Mouse (Mus musculus) olfactory bulb, adult 2 months (tissue): ENCODE measurements around the gene Tmem59. TPM values are rescaled to one million over a fixed set of nuclear protein-coding genes. Genes with fewer than 3 reads are reported as not detected.

ENCODE experiments used
- H3K27ac ChIP-seq: fragments of 200-500 bp; 2 replicates; pipeline ENCODE4 v1.5.1; 2012; ENCODE audit warnings: low read depth, low read length; ENCODE audit not compliant: insufficient read depth
- H3K4me1 ChIP-seq: fragments of 200-500 bp; 2 replicates; pipeline ENCODE4 v1.6.1; 2012; ENCODE audit warnings: low read length; ENCODE audit not compliant: control insufficient read depth, insufficient read depth
- H3K4me3 ChIP-seq: fragments of 200-500 bp; 2 replicates; pipeline ENCODE4 v1.5.1; 2012; ENCODE audit warnings: mild to moderate bottlenecking, low read depth, low read length, moderate library complexity; ENCODE audit not compliant: insufficient read depth
- CTCF ChIP-seq: fragments of 200-500 bp; IDR thresholded peaks from 2 replicates; pipeline ENCODE4 v1.5.1; 2012; ENCODE audit warnings: low read depth, mild to moderate bottlenecking, low read length, moderate library complexity; ENCODE audit not compliant: insufficient read depth
- POLR2A ChIP-seq: fragments of 200-500 bp; IDR thresholded peaks from 2 replicates; pipeline ENCODE4 v1.6.1; 2012; ENCODE audit warnings: mild to moderate bottlenecking, low read depth, low read length, moderate library complexity; ENCODE audit not compliant: insufficient read depth
- WGBS: fragments of 180-500 bp; shearing (Covaris S2); methylation state at CpG from one replicate; pipeline ENCODE4 v1.1.7; 2018; 5-methylcytosine and 5-hydroxymethylcytosine counted together
- polyA plus RNA-seq: library from polyadenylated mRNA; stranded (reverse); fragments of >200 nt; gene quantifications from 2 replicates; pipeline ENCODE4 v1.2.4, GENCODE M21; 2012; ENCODE audit warnings: low replicate concordance; ENCODE audit not compliant: missing spikeins, insufficient read depth, insufficient read length

The Tmem59 gene
- polyA plus RNA-seq, 1 experiment: not detected

GRCm38 (mm10) chr4:107245368-107245767 is 67.2 kb downstream of the Tmem59 start:
- Histone ChIP-seq H3K4me3 (no peak overlapping the region), H3K27ac (no peak overlapping the region), H3K4me1 (peaks cover 11% of the 10 kb centered on the region)
- WGBS: 75% methylated on average over 2 of the region's 2 CpGs
- no peak for TF ChIP-seq POLR2A
- TF ChIP-seq CTCF: no peak

- TF ChIP-seq POLR2A: no peak
- no peak for TF ChIP-seq CTCF
- 76% methylated on average over 1 of the region's 1 CpGs for WGBS
- H3K4me1 ChIP-seq: peaks cover 11% of the 10 kb centered on the region
- no peak overlapping the region for H3K4me3 ChIP-seq
- no peak overlapping the region for H3K27ac ChIP-seq
Observed at GRCm38 (mm10) chr4:107246040-107246439, 67.8 kb downstream of the Tmem59 start.

- no peak overlapping the region for H3K4me3 ChIP-seq
- H3K27ac ChIP-seq: no peak overlapping the region
- WGBS: 60% methylated on average over 9 of the region's 9 CpGs
- TF ChIP-seq POLR2A: no peak
- no peak for TF ChIP-seq CTCF
- H3K4me1 ChIP-seq: peaks cover 13% of the 10 kb centered on the region
Observed at GRCm38 (mm10) chr4:107247110-107247509, 68.9 kb downstream of the Tmem59 start.

GRCm38 (mm10) chr4:107248061-107248460 is 69.9 kb downstream of the Tmem59 start:
- 63% methylated on average over 3 of the region's 3 CpGs for WGBS
- TF ChIP-seq POLR2A (no peak), CTCF (no peak)
- H3K27ac ChIP-seq: no peak overlapping the region

GRCm38 (mm10) chr4:107249471-107249870 is 71.3 kb downstream of the Tmem59 start:
- WGBS: 30% methylated on average over 2 of the region's 2 CpGs
- TF ChIP-seq CTCF (no peak), POLR2A (no peak)
- Histone ChIP-seq H3K4me3 (no peak overlapping the region), H3K4me1 (peaks cover 16% of the 10 kb centered on the region), H3K27ac (peak overlapping the region; percentile 50)

More at GRCm38 (mm10) chr4:107248061-107248460, 69.9 kb downstream of the Tmem59 start:
- Histone ChIP-seq H3K4me3 (no peak overlapping the region), H3K4me1 (peaks cover 16% of the 10 kb centered on the region)

- Histone ChIP-seq H3K27ac (no peak overlapping the region), H3K4me1 (peaks cover 16% of the 10 kb centered on the region), H3K4me3 (no peak overlapping the region)
- 19% methylated on average over 4 of the region's 4 CpGs for WGBS
- TF ChIP-seq POLR2A (no peak), CTCF (no peak)
Observed at GRCm38 (mm10) chr4:107250494-107250893, 72.3 kb downstream of the Tmem59 start.

Other genes with a start within 250 kb of the Tmem59 start
- not detected in 2 replicates for gene Mrpl37, start 111.5 kb upstream of the Tmem59 start, polyA plus RNA-seq
- not detected in 2 replicates for gene Cyb5rl, start 111.4 kb upstream of the Tmem59 start, polyA plus RNA-seq
- gene Cdcp2, start 81.5 kb upstream of the Tmem59 start, polyA plus RNA-seq: not detected in 2 replicates
- gene Tceanc2, start 717 bp downstream of the Tmem59 start, polyA plus RNA-seq: not detected in 2 replicates
- gene Ldlrad1, start 30.8 kb downstream of the Tmem59 start, polyA plus RNA-seq: not detected in 2 replicates
- gene Lrrc42, start 75.1 kb downstream of the Tmem59 start, polyA plus RNA-seq: not detected in 2 replicates
- not detected in 2 replicates for gene Hspb11, start 75.2 kb downstream of the Tmem59 start, polyA plus RNA-seq
- not detected in 2 replicates for gene Dio1, start 128.8 kb downstream of the Tmem59 start, polyA plus RNA-seq
- gene Yipf1, start 136.0 kb downstream of the Tmem59 start, polyA plus RNA-seq: not detected in 2 replicates
- not detected in 2 replicates for gene Ndc1, start 189.4 kb downstream of the Tmem59 start, polyA plus RNA-seq